Mouse (Mus musculus) forebrain, embryonic 15.5 days (tissue): ENCODE measurements around the gene Kitl. TPM values are rescaled to one million over a fixed set of nuclear protein-coding genes. Genes with fewer than 3 reads are reported as not detected.

Experiments
- ATAC-seq: fragments of 200-750 bp; cut with Nextera tagmentation; replicated peaks from 2 replicates; pipeline ENCODE4 v1.8.0; 2017; ENCODE audit warnings: mild to moderate bottlenecking, moderate TSS enrichment, moderate library complexity
- H3K27ac ChIP-seq: fragments of 300-500 bp; sonication (generic); replicated peaks from 2 replicates; pipeline ENCODE4 v1.5.1; 2015; ENCODE audit warnings: mild to moderate bottlenecking, inconsistent platforms
- H3K27me3 ChIP-seq: fragments of 300-500 bp; sonication (generic); 2 replicates; pipeline ENCODE4 v1.6.1; 2015; ENCODE audit warnings: inconsistent platforms
- H3K36me3 ChIP-seq: fragments of 300-500 bp; sonication (generic); 2 replicates; pipeline ENCODE4 v1.6.1; 2015; ENCODE audit warnings: mild to moderate bottlenecking, inconsistent platforms
- H3K4me1 ChIP-seq: fragments of 300-500 bp; sonication (generic); 2 replicates; pipeline ENCODE4 v1.6.1; 2015; ENCODE audit warnings: inconsistent platforms
- H3K4me2 ChIP-seq: fragments of 300-500 bp; sonication (generic); replicated peaks from 2 replicates; pipeline ENCODE4 v1.6.1; 2015; ENCODE audit warnings: mild to moderate bottlenecking, inconsistent platforms
- H3K4me3 ChIP-seq: fragments of 300-500 bp; sonication (generic); 2 replicates; pipeline ENCODE4 v1.5.1; 2015; ENCODE audit warnings: mild to moderate bottlenecking, inconsistent platforms
- H3K9ac ChIP-seq: fragments of 300-500 bp; sonication (generic); replicated peaks from 2 replicates; pipeline ENCODE4 v1.6.1; 2015; ENCODE audit warnings: mild to moderate bottlenecking, inconsistent platforms
- H3K9me3 ChIP-seq: fragments of 300-500 bp; sonication (generic); 2 replicates; pipeline ENCODE4 v1.6.1; 2016; ENCODE audit warnings: inconsistent platforms
- WGBS: fragments of 180-500 bp; shearing (Covaris S2); methylation state at CpG from one replicate; pipeline ENCODE4 v1.1.7; 2015; ENCODE audit warnings: mixed read lengths; 5-methylcytosine and 5-hydroxymethylcytosine counted together
- microRNA-seq: library from miRNA; unstranded; fragments of <30 nt; microRNA quantifications from one replicate; pipeline ENCODE4, GENCODE M21; 2016
- polyA plus RNA-seq: library from polyadenylated mRNA; unstranded; fragments of >200 nt; fragmentation: Nextera tagmentation; extraction: Ambion mirVana; gene quantifications from 2 replicates; pipeline ENCODE4 v1.2.1, GENCODE M21; 2015

The Kitl gene
- polyA plus RNA-seq, 1 experiment from 2014 or later = 40.5 TPM

GRCm38 (mm10) chr10:100132304-100132703 is 116.9 kb downstream of the Kitl start:
- Histone ChIP-seq H3K4me3 (no peak overlapping the region), H3K27me3 (no peaks in the 10 kb centered on the region), H3K4me2 (no peak overlapping the region), H3K9ac (no peak overlapping the region), H3K4me1 (peaks cover 9% of the 10 kb centered on the region), H3K36me3 (no peaks in the 10 kb centered on the region), H3K27ac (no peak overlapping the region), H3K9me3 (no peaks in the 10 kb centered on the region)
- 74% methylated on average over 1 of the region's 1 CpGs for WGBS
- no peak for ATAC-seq

GRCm38 (mm10) chr10:100138552-100138951 is 123.1 kb downstream of the Kitl start:
- Histone ChIP-seq H3K27me3 (no peaks in the 10 kb centered on the region), H3K4me1 (no peaks in the 10 kb centered on the region), H3K27ac (no peak overlapping the region), H3K4me3 (no peak overlapping the region), H3K36me3 (no peaks in the 10 kb centered on the region), H3K9me3 (no peaks in the 10 kb centered on the region), H3K4me2 (no peak overlapping the region), H3K9ac (no peak overlapping the region)
- 76% methylated on average over 3 of the region's 3 CpGs for WGBS
- no peak for ATAC-seq

- no peaks in the 10 kb centered on the region for H3K9me3 ChIP-seq
- H3K27ac ChIP-seq = no peak overlapping the region
- H3K4me3 ChIP-seq = no peak overlapping the region
- ATAC-seq = no peak
- H3K36me3 ChIP-seq = no peaks in the 10 kb centered on the region
- no peaks in the 10 kb centered on the region for H3K4me1 ChIP-seq
- no peak overlapping the region for H3K9ac ChIP-seq
- H3K27me3 ChIP-seq = no peaks in the 10 kb centered on the region
- H3K4me2 ChIP-seq = no peak overlapping the region
- WGBS = 94% methylated on average over 6 of the region's 6 CpGs
These were observed 132.7 kb downstream of the Kitl start for GRCm38 (mm10) chr10:100148123-100148522.

Small RNA genes lying within 50 kb of the gene (microRNA-seq; reads per million reads assigned to microRNA genes)
- not detected for gene Gm22918
- not detected for gene Gm25287
